Mouse (Mus musculus) bone marrow macrophage, adult 2 months (primary cell): ENCODE data around the gene Myo16.

Experiments used
- CTCF ChIP-seq: IDR thresholded peaks from 2 replicates; pipeline ENCODE4 v1.5.1; 2012; ENCODE audit warnings: low read depth, mild to moderate bottlenecking, low read length, moderate library complexity
- POLR2A ChIP-seq: IDR thresholded peaks from 2 replicates; pipeline ENCODE4 v1.6.1; 2012; ENCODE audit warnings: mild to moderate bottlenecking, low read depth, low read length, borderline replicate concordance

- TF ChIP-seq CTCF (no peak), POLR2A (no peak)
These were observed 196.7 kb downstream of the Myo16 start for GRCm38 (mm10) chr8:10350451-10350850.
